1 mouse cellular context compared by ENCODE assay signal in genomic region chr8:72153382-72153781, GRCm38 (mm10).
TF ChIP-seq lines count a peak whose summit lies in the region.

No protein-coding gene starts in this region.

TF ChIP-seq in MEL, 35 proteins besides CTCF, POLR2A, EP300 and RAD21 (continued from another document):
- TF ChIP-seq MAFK (IDR thresholded peaks at IDR 0.05; ENCODE audit: borderline replicate concordance, low read depth, low read length): no peak
- TF ChIP-seq BHLHE40 (IDR thresholded peaks at IDR 0.05; ENCODE audit: borderline replicate concordance, low read depth, low read length): no peak
- no peak for TF ChIP-seq GATA1 (IDR thresholded peaks at IDR 0.05; ENCODE audit: low read depth, low read length)
- TF ChIP-seq ZMIZ1 (IDR thresholded peaks at IDR 0.05; ENCODE audit: low read depth, low read length): no peak
- no peak for TF ChIP-seq HCFC1 (IDR thresholded peaks at IDR 0.05; ENCODE audit: low read depth, low read length)
- no peak for TF ChIP-seq MAZ (IDR thresholded peaks at IDR 0.05; ENCODE audit: low read depth, low read length)
- TF ChIP-seq NELFE (IDR thresholded peaks at IDR 0.05; ENCODE audit: low read depth, low read length): no peak
- no peak for TF ChIP-seq ELF1 (IDR thresholded peaks at IDR 0.05; ENCODE audit: low read depth, low read length)
- TF ChIP-seq ZC3H11A (IDR thresholded peaks at IDR 0.05; ENCODE audit: low read depth, low read length): no peak
- no peak for TF ChIP-seq POLR2AphosphoS5 (IDR thresholded peaks at IDR 0.05; ENCODE audit: borderline replicate concordance, low read depth, low read length)
- TF ChIP-seq MAX (IDR thresholded peaks at IDR 0.05; ENCODE audit: low read length): 0 out of 2 replicates have a peak, but pooled peaks have one; percentile 16
- no peak for TF ChIP-seq ZKSCAN1 (IDR thresholded peaks at IDR 0.05; ENCODE audit: low read depth, low read length)
- no peak for TF ChIP-seq USF1 (IDR thresholded peaks at IDR 0.05; ENCODE audit: low read depth, low read length)
- TF ChIP-seq ZNF384 (IDR thresholded peaks at IDR 0.05; ENCODE audit: low read depth, low read length): no peak
- TF ChIP-seq POLR2AphosphoS2 (IDR thresholded peaks at IDR 0.05; ENCODE audit: low read length): no peak
- TF ChIP-seq MXI1 (IDR thresholded peaks at IDR 0.05; ENCODE audit: low read depth, low read length): no peak
- TF ChIP-seq CHD2 (IDR thresholded peaks at IDR 0.05; ENCODE audit: low read length): no peak
- no peak for TF ChIP-seq MYB (IDR thresholded peaks at IDR 0.05; ENCODE audit: low read depth, low read length)
- TF ChIP-seq NRF1 (IDR thresholded peaks at IDR 0.05; ENCODE audit: insufficient read depth, low read depth, low read length, poor library complexity, severe bottlenecking): no peak
- peak; percentile 68 for TF ChIP-seq TAL1 (IDR thresholded peaks at IDR 0.05; ENCODE audit: low read length)
- TF ChIP-seq TBP (IDR thresholded peaks at IDR 0.05; ENCODE audit: low read depth, low read length): no peak
- TF ChIP-seq USF2 (IDR thresholded peaks at IDR 0.05; ENCODE audit: borderline replicate concordance in 1 of 2, insufficient read depth in 1 of 2, low read depth in 1 of 2, low read length in 2 of 2): no peak
